Mouse (Mus musculus): ENCODE measurements at regions not wholly inside any gene's neighbourhood (a gene's known extent, or its start where the extent isn't known, plus 50 kb on each side); places are given as distances from the start of the nearest gene placed in this dataset.

DNA sequence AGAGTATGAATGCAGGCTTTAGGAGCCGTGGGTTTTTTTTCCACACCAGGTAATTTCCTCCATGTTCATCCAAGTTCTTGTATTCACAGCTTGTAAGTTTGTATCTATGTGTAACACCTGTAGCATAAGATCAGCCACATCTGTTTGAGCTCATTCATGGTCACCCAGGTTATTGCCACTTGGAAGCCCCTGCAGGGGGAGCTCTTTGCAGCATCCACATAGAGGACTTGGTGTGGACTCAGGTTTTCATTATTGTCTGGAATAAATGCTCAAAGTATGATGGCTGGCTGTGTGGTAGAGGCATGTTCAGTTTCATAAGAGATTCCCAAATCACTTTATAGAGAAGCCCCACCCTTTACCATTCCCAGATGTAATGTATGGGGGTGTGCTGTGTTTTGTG, 452.4 kb upstream of the Cdh4 start:
- WGBS: 74% methylated on average over 1 of the region's 1 CpGs
- no peaks in the 10 kb centered on the region for H3K9me3 ChIP-seq (ENCODE audit: control insufficient read depth, low read length)
- H3K4me3 ChIP-seq (replicated peaks; ENCODE audit: low read length): no peak overlapping the region
- ATAC-seq (ENCODE audit: low FRiP score) (no peak), DNase-seq (ENCODE audit: low spot score) (no peak)
- H3K4me2 ChIP-seq (replicated peaks): no peak overlapping the region
- no peak overlapping the region for H3K27ac ChIP-seq
- 0 out of 2 replicates have a peak, but pooled peaks cover 5% of the 10 kb centered on the region for H3K4me1 ChIP-seq (replicated peaks; ENCODE audit: control insufficient read depth, insufficient read depth, low read length)
- H3K9ac ChIP-seq: no peak overlapping the region
- no peaks in the 10 kb centered on the region for H3K36me3 ChIP-seq (replicated peaks; ENCODE audit: control insufficient read depth, insufficient read depth)
- H3K27me3 ChIP-seq (ENCODE audit: control insufficient read depth, insufficient read depth, low read length): no peaks in the 10 kb centered on the region

DNA sequence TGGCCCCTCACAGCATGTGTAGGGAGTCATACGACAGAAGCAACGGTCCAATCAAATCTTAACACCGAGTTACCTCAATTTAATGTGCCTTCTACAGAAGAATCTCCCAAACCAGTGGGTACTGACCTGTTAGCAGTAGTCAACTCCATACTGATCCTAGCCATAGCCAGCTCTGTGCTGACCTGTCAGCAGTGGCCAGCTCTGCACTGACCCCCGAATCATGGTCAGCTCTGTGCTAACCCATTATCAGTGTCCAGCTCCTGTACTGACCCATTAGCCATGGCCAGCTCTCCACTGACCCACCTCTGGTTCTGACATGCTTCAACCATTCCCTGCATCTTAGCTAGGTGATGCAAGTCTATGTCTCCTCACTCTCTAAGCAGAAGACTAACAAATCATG, 451.3 kb upstream of the Cdh4 start:
- ATAC-seq (ENCODE audit: low FRiP score) (no peak), DNase-seq (ENCODE audit: low spot score) (no peak)
- Histone ChIP-seq H3K4me2 (replicated peaks) (no peak overlapping the region), H3K4me1 (replicated peaks; ENCODE audit: control insufficient read depth, insufficient read depth, low read length) (0 out of 2 replicates have a peak, but pooled peaks cover 5% of the 10 kb centered on the region), H3K36me3 (replicated peaks; ENCODE audit: control insufficient read depth, insufficient read depth) (no peaks in the 10 kb centered on the region), H3K9ac (no peak overlapping the region), H3K27ac (no peak overlapping the region), H3K27me3 (ENCODE audit: control insufficient read depth, insufficient read depth, low read length) (no peaks in the 10 kb centered on the region), H3K9me3 (ENCODE audit: control insufficient read depth, low read length) (no peaks in the 10 kb centered on the region), H3K4me3 (replicated peaks; ENCODE audit: low read length) (no peak overlapping the region)
- WGBS: 90% methylated on average over 4 of the region's 4 CpGs

DNA sequence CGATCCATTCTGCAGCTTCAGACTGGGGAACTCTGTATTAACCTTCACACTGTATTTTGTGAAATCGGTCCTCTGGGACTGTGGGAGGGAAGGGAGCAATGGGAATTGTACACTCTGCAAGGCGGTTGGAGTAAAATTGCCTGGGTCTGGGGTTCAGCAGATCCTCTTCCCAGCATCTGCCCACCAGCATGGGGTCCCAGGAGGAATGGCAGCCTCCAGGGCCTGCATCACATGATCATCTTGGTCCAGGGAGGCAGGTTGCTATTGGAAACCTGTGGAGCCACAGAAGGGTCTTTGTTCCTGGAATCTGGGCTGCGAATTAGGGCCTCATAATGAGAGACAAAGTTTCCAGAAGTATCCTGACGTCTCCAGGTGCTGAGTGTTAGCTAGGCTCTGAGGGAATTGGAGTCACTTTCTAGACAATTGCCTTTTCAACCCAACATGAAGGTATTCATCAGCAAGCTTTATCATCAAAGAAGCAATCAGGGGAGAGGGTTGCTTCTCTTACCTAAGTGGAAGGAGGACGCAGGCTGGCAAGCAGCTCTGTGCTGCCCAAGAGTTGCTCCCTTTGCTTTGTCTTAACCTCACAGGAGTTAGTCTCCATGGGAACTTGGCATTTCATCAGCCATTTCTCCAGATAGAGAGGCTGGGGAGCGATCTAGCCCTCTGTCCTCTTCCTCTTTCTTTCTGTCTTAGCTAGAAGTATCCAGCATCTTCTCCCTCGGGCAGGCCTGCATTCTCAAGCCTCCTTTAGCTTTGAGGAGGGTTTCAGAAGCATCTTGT, 449.7 kb upstream of the Cdh4 start:
- Histone ChIP-seq H3K9ac (no peak overlapping the region), H3K9me3 (ENCODE audit: control insufficient read depth, low read length) (no peaks in the 10 kb centered on the region), H3K36me3 (replicated peaks; ENCODE audit: control insufficient read depth, insufficient read depth) (no peaks in the 10 kb centered on the region), H3K4me2 (replicated peaks) (no peak overlapping the region), H3K4me3 (replicated peaks; ENCODE audit: low read length) (no peak overlapping the region), H3K27me3 (ENCODE audit: control insufficient read depth, insufficient read depth, low read length) (no peaks in the 10 kb centered on the region), H3K27ac (no peak overlapping the region), H3K4me1 (replicated peaks; ENCODE audit: control insufficient read depth, insufficient read depth, low read length) (0 out of 2 replicates have a peak, but pooled peaks cover 5% of the 10 kb centered on the region)
- ATAC-seq (ENCODE audit: low FRiP score): peak; percentile 46; the same call in 1 of the 2 replicates
- no peak for DNase-seq (ENCODE audit: low spot score)
- 47% methylated on average over 8 of the region's 8 CpGs for WGBS

DNA sequence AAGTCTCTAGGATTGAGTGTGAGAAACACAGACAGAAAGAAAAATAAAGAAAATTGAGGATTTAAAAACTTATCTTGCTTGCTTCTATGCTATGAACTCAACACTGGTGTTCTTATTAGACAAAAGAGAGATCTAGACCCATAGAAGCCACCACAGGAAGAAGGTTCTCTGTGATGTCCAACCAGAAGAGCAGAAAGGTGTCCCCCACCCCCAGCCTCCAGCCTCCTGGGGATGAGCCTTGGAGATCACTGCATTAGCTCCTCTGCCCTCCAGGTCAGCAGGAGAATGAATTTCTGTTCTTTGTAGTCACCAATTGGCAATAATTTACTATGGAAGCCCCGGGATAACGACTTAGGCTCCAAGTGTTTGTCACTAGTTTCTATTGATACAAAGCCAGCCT, 444.3 kb upstream of the Cdh4 start:
- peaks cover 8% of the 10 kb centered on the region; the same call in 1 of the 2 replicates for H3K4me1 ChIP-seq (replicated peaks; ENCODE audit: control insufficient read depth, insufficient read depth, low read length)
- no peaks in the 10 kb centered on the region for H3K27me3 ChIP-seq (ENCODE audit: control insufficient read depth, insufficient read depth, low read length)
- H3K9ac ChIP-seq: no peak overlapping the region
- no peak overlapping the region for H3K4me2 ChIP-seq (replicated peaks)
- H3K9me3 ChIP-seq (ENCODE audit: control insufficient read depth, low read length): no peaks in the 10 kb centered on the region
- no peak overlapping the region for H3K27ac ChIP-seq
- ATAC-seq (ENCODE audit: low FRiP score) (no peak), DNase-seq (ENCODE audit: low spot score) (no peak)
- H3K4me3 ChIP-seq (replicated peaks; ENCODE audit: low read length): no peak overlapping the region
- H3K36me3 ChIP-seq (replicated peaks; ENCODE audit: control insufficient read depth, insufficient read depth): no peaks in the 10 kb centered on the region
- 77% methylated on average over 2 of the region's 2 CpGs for WGBS

DNA sequence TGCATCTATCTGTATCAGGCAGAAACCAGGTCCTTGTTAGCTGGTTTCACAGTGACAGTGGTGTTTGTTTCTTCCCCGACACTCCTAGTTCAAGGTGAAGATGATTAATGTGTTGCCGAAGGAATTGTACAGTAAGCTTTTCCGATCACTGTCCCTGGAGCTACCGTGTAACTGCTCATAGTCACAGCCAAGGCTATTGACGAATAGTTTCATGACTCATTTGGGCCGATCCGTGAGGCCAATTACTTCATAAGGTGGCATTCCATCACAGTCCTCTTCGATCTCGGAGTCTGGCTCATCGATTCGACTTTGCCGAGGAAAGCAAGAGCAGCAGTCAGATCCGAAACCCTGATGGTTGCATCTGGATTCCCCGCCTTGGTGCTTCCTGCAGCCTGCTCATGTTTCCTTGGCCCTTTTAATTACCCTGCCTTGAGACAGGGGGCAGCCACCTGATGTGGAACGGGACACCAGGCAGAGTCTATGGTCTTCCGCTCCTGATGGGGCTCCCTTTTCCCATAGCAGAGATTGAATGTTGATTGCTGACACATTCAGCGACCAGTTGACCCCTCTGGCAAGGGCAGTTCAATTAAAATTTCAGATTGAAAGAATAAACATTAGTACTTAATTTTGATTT, 441.7 kb upstream of the Cdh4 start:
- Histone ChIP-seq H3K36me3 (replicated peaks; ENCODE audit: control insufficient read depth, insufficient read depth) (no peaks in the 10 kb centered on the region), H3K27me3 (ENCODE audit: control insufficient read depth, insufficient read depth, low read length) (no peaks in the 10 kb centered on the region), H3K4me1 (replicated peaks; ENCODE audit: control insufficient read depth, insufficient read depth, low read length) (peaks cover 8% of the 10 kb centered on the region; the same call in 1 of the 2 replicates), H3K4me3 (replicated peaks; ENCODE audit: low read length) (no peak overlapping the region), H3K9ac (no peak overlapping the region), H3K27ac (no peak overlapping the region), H3K4me2 (replicated peaks) (no peak overlapping the region), H3K9me3 (ENCODE audit: control insufficient read depth, low read length) (no peaks in the 10 kb centered on the region)
- no peak for DNase-seq (ENCODE audit: low spot score)
- WGBS: 67% methylated on average over 17 of the region's 17 CpGs
- no peak for ATAC-seq (ENCODE audit: low FRiP score)

DNA sequence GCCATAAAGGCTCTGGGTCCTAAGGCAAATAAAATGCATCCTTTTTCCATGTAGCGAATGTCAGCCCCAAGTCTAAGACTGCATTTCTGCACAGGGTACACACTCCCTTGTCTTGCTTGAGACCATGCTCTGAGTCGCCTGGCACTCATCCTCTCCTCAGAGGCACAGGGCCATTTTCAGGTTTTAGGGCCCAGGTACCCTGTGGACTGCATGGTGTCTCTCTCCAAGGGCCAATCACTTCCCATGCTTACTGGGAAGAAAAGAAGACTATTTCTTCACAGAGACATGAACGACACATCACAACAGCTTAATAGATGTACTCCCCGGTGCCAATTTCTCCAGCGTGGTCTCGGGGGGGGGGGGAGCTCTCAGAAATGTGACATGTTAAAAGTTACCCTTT, 434.5 kb upstream of the Cdh4 start:
- no peaks in the 10 kb centered on the region for H3K9me3 ChIP-seq (ENCODE audit: control insufficient read depth, low read length)
- H3K9ac ChIP-seq: no peak overlapping the region
- H3K27ac ChIP-seq: no peak overlapping the region
- H3K4me3 ChIP-seq (replicated peaks; ENCODE audit: low read length): no peak overlapping the region
- H3K4me2 ChIP-seq (replicated peaks): no peak overlapping the region
- H3K36me3 ChIP-seq (replicated peaks; ENCODE audit: control insufficient read depth, insufficient read depth): no peaks in the 10 kb centered on the region
- DNase-seq (ENCODE audit: low spot score) (no peak), ATAC-seq (ENCODE audit: low FRiP score) (no peak)
- 82% methylated on average over 6 of the region's 6 CpGs for WGBS
- no peaks in the 10 kb centered on the region for H3K27me3 ChIP-seq (ENCODE audit: control insufficient read depth, insufficient read depth, low read length)
- H3K4me1 ChIP-seq (replicated peaks; ENCODE audit: control insufficient read depth, insufficient read depth, low read length): no peaks in the 10 kb centered on the region

DNA sequence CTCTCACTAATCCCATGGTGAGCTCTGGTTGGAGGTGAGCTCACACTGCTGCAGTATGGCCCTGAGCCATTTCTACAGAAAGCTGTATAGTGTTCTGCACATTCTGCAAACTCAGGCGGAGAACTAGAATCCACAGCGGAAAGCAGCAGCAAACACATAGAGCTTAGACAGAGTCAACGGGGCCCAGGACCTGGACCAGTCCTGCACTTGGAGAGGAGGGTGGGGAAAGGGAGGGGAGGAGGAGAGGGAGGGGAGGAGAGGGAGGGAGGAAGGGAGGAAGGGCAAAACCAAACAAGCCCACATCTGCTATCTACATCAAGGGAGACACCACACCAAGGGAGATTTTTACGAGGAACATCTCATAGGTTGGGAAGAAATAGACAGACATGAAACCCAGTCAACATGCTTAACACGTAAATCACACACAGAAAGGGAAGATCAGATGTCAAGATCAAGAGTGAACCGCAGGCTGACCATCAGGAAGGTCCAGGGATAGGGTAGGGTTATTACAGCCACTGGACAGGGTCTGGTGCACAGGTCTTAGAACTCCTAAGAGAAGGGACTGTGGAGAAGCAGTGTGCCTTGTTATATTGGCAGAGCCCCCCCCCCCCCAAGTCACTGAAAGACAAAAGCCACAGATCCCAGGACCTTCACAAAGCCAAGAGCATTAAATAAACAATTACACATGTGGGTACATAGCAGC, 428.2 kb upstream of the Cdh4 start:
- H3K27ac ChIP-seq: no peak overlapping the region
- no peaks in the 10 kb centered on the region for H3K27me3 ChIP-seq (ENCODE audit: control insufficient read depth, insufficient read depth, low read length)
- no peaks in the 10 kb centered on the region for H3K4me1 ChIP-seq (replicated peaks; ENCODE audit: control insufficient read depth, insufficient read depth, low read length)

DNA sequence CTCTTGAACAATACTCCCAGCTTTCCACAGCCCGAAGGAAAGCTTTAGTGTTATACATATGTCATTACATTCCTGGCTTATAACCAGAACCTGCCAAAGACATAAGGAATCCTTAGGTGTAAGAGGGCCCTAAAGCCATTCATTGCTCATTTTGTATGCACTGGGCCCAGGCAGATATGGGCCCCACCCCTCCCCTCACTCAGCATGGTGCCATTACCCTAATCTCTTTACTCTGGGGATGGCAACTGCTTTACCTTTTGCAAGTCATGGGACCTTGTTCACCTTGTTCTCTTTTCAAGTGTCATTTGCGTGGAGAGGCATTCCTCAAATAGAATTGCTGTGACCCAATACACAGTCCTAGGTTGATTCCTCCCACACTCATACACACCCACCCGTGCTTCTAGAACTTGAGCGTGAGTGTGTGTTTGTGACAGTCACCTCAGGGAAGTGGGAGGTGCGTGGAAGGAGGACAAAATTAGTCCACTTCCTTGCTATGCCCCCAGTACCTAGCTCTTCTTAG, 419.5 kb upstream of the Cdh4 start:
- WGBS: 68% methylated on average over 5 of the region's 5 CpGs

More for the DNA sequence above, 428.2 kb upstream of the Cdh4 start:
- Histone ChIP-seq H3K36me3 (replicated peaks; ENCODE audit: control insufficient read depth, insufficient read depth) (no peaks in the 10 kb centered on the region), H3K4me2 (replicated peaks) (no peak overlapping the region), H3K4me3 (replicated peaks; ENCODE audit: low read length) (no peak overlapping the region), H3K9ac (no peak overlapping the region), H3K9me3 (ENCODE audit: control insufficient read depth, low read length) (no peaks in the 10 kb centered on the region)
- ATAC-seq (ENCODE audit: low FRiP score) (no peak), DNase-seq (ENCODE audit: low spot score) (no peak)
- WGBS: 86% methylated on average over 6 of the region's 6 CpGs

DNA sequence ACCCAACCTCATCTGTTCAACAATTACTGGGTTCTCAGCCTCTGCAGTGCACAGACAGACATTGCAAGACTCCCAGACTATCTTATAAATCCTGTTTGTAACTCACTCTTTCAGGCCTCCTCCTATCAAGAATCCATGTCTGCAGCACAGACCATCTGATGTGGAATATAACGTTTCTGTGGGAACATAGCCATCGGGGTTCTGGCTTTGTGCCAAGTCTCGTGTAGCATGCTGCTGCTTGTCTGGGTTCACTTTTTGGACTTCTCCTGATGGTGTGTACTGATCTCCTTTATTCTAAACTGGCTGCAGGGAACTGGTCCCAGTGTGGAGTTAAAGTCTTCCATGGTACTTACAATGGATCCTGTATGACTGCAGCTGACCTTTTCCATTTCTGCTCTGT, 418.0 kb upstream of the Cdh4 start:
- H3K4me2 ChIP-seq (replicated peaks): no peak overlapping the region
- no peaks in the 10 kb centered on the region for H3K9me3 ChIP-seq (ENCODE audit: control insufficient read depth, low read length)
- WGBS: 70% methylated on average over 3 of the region's 3 CpGs
- no peak overlapping the region for H3K27ac ChIP-seq
- no peak overlapping the region for H3K9ac ChIP-seq
- H3K27me3 ChIP-seq (ENCODE audit: control insufficient read depth, insufficient read depth, low read length): no peaks in the 10 kb centered on the region
- ATAC-seq (ENCODE audit: low FRiP score) (no peak), DNase-seq (ENCODE audit: low spot score) (no peak)
- no peak overlapping the region for H3K4me3 ChIP-seq (replicated peaks; ENCODE audit: low read length)
- no peaks in the 10 kb centered on the region for H3K36me3 ChIP-seq (replicated peaks; ENCODE audit: control insufficient read depth, insufficient read depth)
- H3K4me1 ChIP-seq (replicated peaks; ENCODE audit: control insufficient read depth, insufficient read depth, low read length): no peaks in the 10 kb centered on the region

More for the DNA sequence above, 419.5 kb upstream of the Cdh4 start:
- Histone ChIP-seq H3K4me2 (replicated peaks) (no peak overlapping the region), H3K9me3 (ENCODE audit: control insufficient read depth, low read length) (no peaks in the 10 kb centered on the region), H3K4me1 (replicated peaks; ENCODE audit: control insufficient read depth, insufficient read depth, low read length) (no peaks in the 10 kb centered on the region), H3K27ac (no peak overlapping the region), H3K36me3 (replicated peaks; ENCODE audit: control insufficient read depth, insufficient read depth) (no peaks in the 10 kb centered on the region), H3K9ac (no peak overlapping the region), H3K4me3 (replicated peaks; ENCODE audit: low read length) (no peak overlapping the region), H3K27me3 (ENCODE audit: control insufficient read depth, insufficient read depth, low read length) (no peaks in the 10 kb centered on the region)
- DNase-seq (ENCODE audit: low spot score) (no peak), ATAC-seq (ENCODE audit: low FRiP score) (no peak)

Measured in hindbrain, embryonic 14.5 days (tissue).